Mouse (Mus musculus) forebrain, embryonic 11.5 days (tissue): ENCODE results near the gene Garnl3. TPM values are rescaled to one million over a fixed set of nuclear protein-coding genes. Genes with fewer than 3 reads are reported as not detected.

ENCODE experiments used
- ATAC-seq: fragments of 200-750 bp; cut with Nextera tagmentation; replicated peaks from 2 replicates; pipeline ENCODE4 v1.8.0; 2017; ENCODE audit warnings: moderate TSS enrichment; ENCODE audit not compliant: low FRiP score
- DNase-seq: peaks from one replicate; pipeline ENCODE4 v3.0.0-alpha.2; 2017; ENCODE audit warnings: low spot score
- H3K27ac ChIP-seq: fragments of 300-500 bp; sonication (generic); 2 replicates; pipeline ENCODE4 v1.5.1; 2014; ENCODE audit warnings: low read depth, low read length
- H3K27me3 ChIP-seq: fragments of 300-500 bp; sonication (generic); 2 replicates; pipeline ENCODE4 v1.6.1; 2014; ENCODE audit warnings: mild to moderate bottlenecking, low read length, mixed read lengths; ENCODE audit not compliant: control insufficient read depth, insufficient read depth
- H3K36me3 ChIP-seq: fragments of 300-500 bp; sonication (generic); 2 replicates; pipeline ENCODE4 v1.6.1; 2014; ENCODE audit warnings: mild to moderate bottlenecking, low read length, moderate library complexity, mixed read lengths; ENCODE audit not compliant: control insufficient read depth, insufficient read depth
- H3K4me1 ChIP-seq: fragments of 300-500 bp; sonication (generic); replicated peaks from 2 replicates; pipeline ENCODE4 v1.6.1; 2014; ENCODE audit warnings: low read length, mixed read lengths; ENCODE audit not compliant: control insufficient read depth, insufficient read depth
- H3K4me2 ChIP-seq: fragments of 300-500 bp; sonication (generic); 2 replicates; pipeline ENCODE4 v1.6.1; 2014; ENCODE audit warnings: low read depth, mild to moderate bottlenecking, low read length, moderate library complexity, mixed read lengths; ENCODE audit not compliant: severe bottlenecking
- H3K4me3 ChIP-seq: fragments of 300-500 bp; sonication (generic); 2 replicates; pipeline ENCODE4 v1.5.1; 2014; ENCODE audit warnings: low read depth, low read length
- H3K9ac ChIP-seq: fragments of 300-500 bp; sonication (generic); 2 replicates; pipeline ENCODE4 v1.6.1; 2014; ENCODE audit warnings: low read length
- H3K9me3 ChIP-seq: fragments of 300-500 bp; sonication (generic); 2 replicates; pipeline ENCODE4 v1.6.1; 2016; ENCODE audit warnings: low read length, mixed read lengths; ENCODE audit not compliant: control insufficient read depth
- WGBS: fragments of 180-500 bp; shearing (Covaris S2); extraction: QIAGEN DNeasy Blood & Tissue Kit; methylation state at CpG from one replicate; pipeline ENCODE4 v1.1.7; 2014; 5-methylcytosine and 5-hydroxymethylcytosine counted together
- polyA plus RNA-seq: library from polyadenylated mRNA; unstranded; fragments of >200 nt; fragmentation: Nextera tagmentation; extraction: Ambion mirVana; gene quantifications from 2 replicates; pipeline ENCODE4 v1.2.1, GENCODE M21; 2014

The Garnl3 gene
- polyA plus RNA-seq, 1 experiment from 2014 or later, result 12.9 TPM

GRCm38 (mm10) chr2:33160326-33160973 is 29.0 kb upstream of the Garnl3 start:
- no peak overlapping the region for H3K4me3 ChIP-seq
- H3K36me3 ChIP-seq, result no peaks in the 10 kb centered on the region
- H3K27ac ChIP-seq, result no peak overlapping the region
- no peak overlapping the region for H3K9ac ChIP-seq
- H3K4me1 ChIP-seq, result no peaks in the 10 kb centered on the region
- 80% methylated on average over 12 of the region's 12 CpGs for WGBS
- ATAC-seq (no peak), DNase-seq (no peak)
- no peak overlapping the region for H3K4me2 ChIP-seq
- H3K27me3 ChIP-seq, result no peaks in the 10 kb centered on the region
- H3K9me3 ChIP-seq, result no peaks in the 10 kb centered on the region

GRCm38 (mm10) chr2:33159593-33159992 is 28.1 kb upstream of the Garnl3 start:
- WGBS, result 89% methylated on average over 7 of the region's 7 CpGs
- no peaks in the 10 kb centered on the region for H3K4me1 ChIP-seq
- no peak overlapping the region for H3K9ac ChIP-seq
- H3K4me2 ChIP-seq, result no peak overlapping the region
- no peaks in the 10 kb centered on the region for H3K27me3 ChIP-seq
- H3K4me3 ChIP-seq, result no peak overlapping the region
- H3K9me3 ChIP-seq, result no peaks in the 10 kb centered on the region
- H3K27ac ChIP-seq, result no peak overlapping the region
- ATAC-seq (no peak), DNase-seq (no peak)
- no peaks in the 10 kb centered on the region for H3K36me3 ChIP-seq

- Histone ChIP-seq H3K4me3 (no peak overlapping the region), H3K27me3 (no peaks in the 10 kb centered on the region), H3K9me3 (no peaks in the 10 kb centered on the region), H3K27ac (no peak overlapping the region), H3K4me1 (no peaks in the 10 kb centered on the region), H3K36me3 (no peaks in the 10 kb centered on the region), H3K4me2 (no peak overlapping the region), H3K9ac (no peak overlapping the region)
- no peak for DNase-seq
- 89% methylated on average over 6 of the region's 6 CpGs for WGBS
- no peak for ATAC-seq
These were observed 27.4 kb upstream of the Garnl3 start for GRCm38 (mm10) chr2:33158895-33159294.

- Histone ChIP-seq H3K9me3 (no peaks in the 10 kb centered on the region), H3K27ac (no peak overlapping the region), H3K36me3 (no peaks in the 10 kb centered on the region), H3K4me2 (no peak overlapping the region), H3K27me3 (no peaks in the 10 kb centered on the region), H3K9ac (no peak overlapping the region), H3K4me1 (no peaks in the 10 kb centered on the region), H3K4me3 (no peak overlapping the region)
- WGBS, result 77% methylated on average over 5 of the region's 5 CpGs
- no peak for DNase-seq
- ATAC-seq, result no peak
These were observed 24.9 kb upstream of the Garnl3 start for GRCm38 (mm10) chr2:33156283-33156781.

GRCm38 (mm10) chr2:33154751-33155372 is 23.4 kb upstream of the Garnl3 start:
- Histone ChIP-seq H3K4me1 (no peaks in the 10 kb centered on the region), H3K4me3 (no peak overlapping the region), H3K9ac (no peak overlapping the region), H3K9me3 (no peaks in the 10 kb centered on the region), H3K36me3 (no peaks in the 10 kb centered on the region), H3K27me3 (no peaks in the 10 kb centered on the region), H3K27ac (no peak overlapping the region), H3K4me2 (no peak overlapping the region)
- 30% methylated on average over 5 of the region's 5 CpGs for WGBS
- ATAC-seq (no peak), DNase-seq (peak; percentile 85)

GRCm38 (mm10) chr2:33146994-33147393 is 15.5 kb upstream of the Garnl3 start:
- no peak overlapping the region for H3K4me3 ChIP-seq
- H3K9ac ChIP-seq, result no peak overlapping the region
- H3K36me3 ChIP-seq, result no peaks in the 10 kb centered on the region
- no peaks in the 10 kb centered on the region for H3K27me3 ChIP-seq
- no peaks in the 10 kb centered on the region for H3K4me1 ChIP-seq
- DNase-seq (no peak), ATAC-seq (no peak)
- no peak overlapping the region for H3K27ac ChIP-seq
- 91% methylated on average over 4 of the region's 4 CpGs for WGBS
- H3K4me2 ChIP-seq, result no peak overlapping the region
- no peaks in the 10 kb centered on the region for H3K9me3 ChIP-seq

- DNase-seq (no peak), ATAC-seq (no peak)
- no peak overlapping the region for H3K9ac ChIP-seq
- WGBS, result 88% methylated on average over 2 of the region's 2 CpGs
- H3K9me3 ChIP-seq, result no peaks in the 10 kb centered on the region
- H3K36me3 ChIP-seq, result no peaks in the 10 kb centered on the region
- H3K27ac ChIP-seq, result no peak overlapping the region
- no peaks in the 10 kb centered on the region for H3K4me1 ChIP-seq
- H3K4me2 ChIP-seq, result no peak overlapping the region
- no peaks in the 10 kb centered on the region for H3K27me3 ChIP-seq
- H3K4me3 ChIP-seq, result no peak overlapping the region
These were observed 11.8 kb upstream of the Garnl3 start for GRCm38 (mm10) chr2:33143292-33143691.

- H3K4me1 ChIP-seq, result no peaks in the 10 kb centered on the region
- H3K36me3 ChIP-seq, result no peaks in the 10 kb centered on the region
- no peaks in the 10 kb centered on the region; the same call in 1 of the 2 replicates for H3K27me3 ChIP-seq
- no peak for ATAC-seq
- no peak for DNase-seq
- no peak overlapping the region for H3K27ac ChIP-seq
- no peak overlapping the region for H3K4me2 ChIP-seq
- H3K9ac ChIP-seq, result no peak overlapping the region
- H3K4me3 ChIP-seq, result no peak overlapping the region
- H3K9me3 ChIP-seq, result no peaks in the 10 kb centered on the region
- WGBS, result 89% methylated on average over 2 of the region's 2 CpGs
These were observed 7.0 kb upstream of the Garnl3 start for GRCm38 (mm10) chr2:33138491-33138890.

- no peak overlapping the region for H3K4me3 ChIP-seq
- no peak overlapping the region for H3K4me2 ChIP-seq
- ATAC-seq (no peak), DNase-seq (no peak)
- no peaks in the 10 kb centered on the region for H3K4me1 ChIP-seq
- H3K27ac ChIP-seq, result no peak overlapping the region
- 91% methylated on average over 4 of the region's 4 CpGs for WGBS
- H3K9ac ChIP-seq, result no peak overlapping the region
- H3K36me3 ChIP-seq, result no peaks in the 10 kb centered on the region
- peaks cover under 1% of the 10 kb centered on the region; the same call in 1 of the 2 replicates for H3K27me3 ChIP-seq
- no peaks in the 10 kb centered on the region for H3K9me3 ChIP-seq
These were observed 6.3 kb upstream of the Garnl3 start for GRCm38 (mm10) chr2:33137731-33138130.
